Mouse (Mus musculus): ENCODE data around the gene Ctcf. TPM values are rescaled to one million over a fixed set of nuclear protein-coding genes. Genes with fewer than 3 reads are reported as not detected.

Gene Ctcf
- polyA plus RNA-seq, 2 experiments, result 48.1 to 97.8 TPM

GRCm38 (mm10) chr8:105609771-105610170, 26.6 kb upstream of the Ctcf start:
- 77% methylated on average over 4 of the region's 4 CpGs for WGBS
- ATAC-seq (ENCODE audit: low FRiP score, low read depth), result no peak
- Histone ChIP-seq H3K27ac (replicated peaks; ENCODE audit: low read depth, low read length) (no peak overlapping the region), H3K27me3 (ENCODE audit: control insufficient read depth, insufficient read depth, low read length) (no peaks in the 10 kb centered on the region), H3K4me2 (replicated peaks; ENCODE audit: low read depth, low read length, severe bottlenecking) (no peak overlapping the region), H3K36me3 (ENCODE audit: control insufficient read depth, insufficient read depth, low read length) (peaks cover 3% of the 10 kb centered on the region), H3K4me3 (replicated peaks; ENCODE audit: low read length) (no peak overlapping the region), H3K4me1 (ENCODE audit: control insufficient read depth, insufficient read depth, low read length) (peaks cover 25% of the 10 kb centered on the region), H3K9me3 (ENCODE audit: control insufficient read depth, low read length) (no peaks in the 10 kb centered on the region), H3K9ac (ENCODE audit: low read depth, low read length, severe bottlenecking) (no peak overlapping the region)
- no peak for DNase-seq (ENCODE audit: low spot score)
- no peak for TF ChIP-seq POLR2A (IDR thresholded peaks at IDR 0.05; ENCODE audit: borderline replicate concordance, extremely low read depth, insufficient read depth, insufficient read length)

GRCm38 (mm10) chr8:105611836-105612235, 24.5 kb upstream of the Ctcf start:
- whole genome bisulfite sequencing, result 85% methylated on average over 9 of the region's 9 CpGs

GRCm38 (mm10) chr8:105613037-105613436, 23.3 kb upstream of the Ctcf start:
- H3K4me3 ChIP-seq (replicated peaks; ENCODE audit: low read length), result peak overlapping the region; percentile 48
- peak overlapping the region; percentile 29; the same call in 1 of the 2 replicates for H3K9ac ChIP-seq (ENCODE audit: low read depth, low read length, severe bottlenecking)
- no peak overlapping the region for H3K27ac ChIP-seq (replicated peaks; ENCODE audit: low read depth, low read length)
- H3K27me3 ChIP-seq (ENCODE audit: control insufficient read depth, insufficient read depth, low read length), result no peaks in the 10 kb centered on the region
- WGBS, result 3% methylated on average over 20 of the region's 20 CpGs
- peaks cover 36% of the 10 kb centered on the region for H3K36me3 ChIP-seq (ENCODE audit: control insufficient read depth, insufficient read depth, low read length)
- ATAC-seq (ENCODE audit: low FRiP score, low read depth) (no peak), DNase-seq (ENCODE audit: low spot score) (no peak)
- no peak for TF ChIP-seq POLR2A (IDR thresholded peaks at IDR 0.05; ENCODE audit: borderline replicate concordance, extremely low read depth, insufficient read depth, insufficient read length)
- peak overlapping the region; percentile 95 for H3K4me2 ChIP-seq (replicated peaks; ENCODE audit: low read depth, low read length, severe bottlenecking)
- peaks cover 9% of the 10 kb centered on the region for H3K4me1 ChIP-seq (ENCODE audit: control insufficient read depth, insufficient read depth, low read length)
- H3K9me3 ChIP-seq (ENCODE audit: control insufficient read depth, low read length), result no peaks in the 10 kb centered on the region

More at GRCm38 (mm10) chr8:105611836-105612235, 24.5 kb upstream of the Ctcf start:
- DNase-seq (ENCODE audit: low spot score) (no peak), ATAC-seq (ENCODE audit: low FRiP score, low read depth) (no peak)
- H3K36me3 ChIP-seq (ENCODE audit: control insufficient read depth, insufficient read depth, low read length), result peaks cover 24% of the 10 kb centered on the region
- H3K27ac ChIP-seq (replicated peaks; ENCODE audit: low read depth, low read length), result no peak overlapping the region
- H3K4me1 ChIP-seq (ENCODE audit: control insufficient read depth, insufficient read depth, low read length), result peaks cover 19% of the 10 kb centered on the region
- no peaks in the 10 kb centered on the region for H3K9me3 ChIP-seq (ENCODE audit: control insufficient read depth, low read length)
- no peak for TF ChIP-seq POLR2A (IDR thresholded peaks at IDR 0.05; ENCODE audit: borderline replicate concordance, extremely low read depth, insufficient read depth, insufficient read length)
- no peak overlapping the region for H3K4me3 ChIP-seq (replicated peaks; ENCODE audit: low read length)
- H3K27me3 ChIP-seq (ENCODE audit: control insufficient read depth, insufficient read depth, low read length), result no peaks in the 10 kb centered on the region
- no peak overlapping the region for H3K4me2 ChIP-seq (replicated peaks; ENCODE audit: low read depth, low read length, severe bottlenecking)
- H3K9ac ChIP-seq (ENCODE audit: low read depth, low read length, severe bottlenecking), result no peak overlapping the region

- DNase-seq (ENCODE audit: low spot score) (peak; percentile 57), ATAC-seq (ENCODE audit: low FRiP score, low read depth) (peak; percentile 46; the same call in 1 of the 2 replicates)
- H3K36me3 ChIP-seq (ENCODE audit: control insufficient read depth, insufficient read depth, low read length), result peaks cover 45% of the 10 kb centered on the region
- H3K27me3 ChIP-seq (ENCODE audit: control insufficient read depth, insufficient read depth, low read length), result no peaks in the 10 kb centered on the region
- H3K4me3 ChIP-seq (replicated peaks; ENCODE audit: low read length), result peak overlapping the region; percentile 48
- H3K4me2 ChIP-seq (replicated peaks; ENCODE audit: low read depth, low read length, severe bottlenecking), result peak overlapping the region; percentile 95
- no peak for TF ChIP-seq POLR2A (IDR thresholded peaks at IDR 0.05; ENCODE audit: borderline replicate concordance, extremely low read depth, insufficient read depth, insufficient read length)
- under 1% methylated on average over 46 of the region's 50 CpGs for WGBS
- H3K27ac ChIP-seq (replicated peaks; ENCODE audit: low read depth, low read length), result no peak overlapping the region
- peaks cover 9% of the 10 kb centered on the region for H3K4me1 ChIP-seq (ENCODE audit: control insufficient read depth, insufficient read depth, low read length)
- peak overlapping the region; percentile 56 for H3K9ac ChIP-seq (ENCODE audit: low read depth, low read length, severe bottlenecking)
- H3K9me3 ChIP-seq (ENCODE audit: control insufficient read depth, low read length), result no peaks in the 10 kb centered on the region
Observed at GRCm38 (mm10) chr8:105613830-105614511, 22.4 kb upstream of the Ctcf start.

- H3K4me1 ChIP-seq (ENCODE audit: control insufficient read depth, insufficient read depth, low read length), result peaks cover 9% of the 10 kb centered on the region
- no peaks in the 10 kb centered on the region for H3K9me3 ChIP-seq (ENCODE audit: control insufficient read depth, low read length)
- no peak overlapping the region for H3K9ac ChIP-seq (ENCODE audit: low read depth, low read length, severe bottlenecking)
- H3K4me3 ChIP-seq (replicated peaks; ENCODE audit: low read length), result no peak overlapping the region
- 86% methylated on average over 9 of the region's 9 CpGs for WGBS
- no peak overlapping the region for H3K27ac ChIP-seq (replicated peaks; ENCODE audit: low read depth, low read length)
- no peak for TF ChIP-seq POLR2A (IDR thresholded peaks at IDR 0.05; ENCODE audit: borderline replicate concordance, extremely low read depth, insufficient read depth, insufficient read length)
- no peak overlapping the region for H3K4me2 ChIP-seq (replicated peaks; ENCODE audit: low read depth, low read length, severe bottlenecking)
- H3K27me3 ChIP-seq (ENCODE audit: control insufficient read depth, insufficient read depth, low read length), result no peaks in the 10 kb centered on the region
- ATAC-seq (ENCODE audit: low FRiP score, low read depth) (no peak), DNase-seq (ENCODE audit: low spot score) (no peak)
- peaks cover 65% of the 10 kb centered on the region for H3K36me3 ChIP-seq (ENCODE audit: control insufficient read depth, insufficient read depth, low read length)
Observed at GRCm38 (mm10) chr8:105615942-105616341, 20.4 kb upstream of the Ctcf start.
